ENCODE assay signal across 8 mouse cellular contexts in genomic region chr9:113932501-113932900, GRCm38 (mm10). TPM values are rescaled to one million over a fixed set of nuclear protein-coding genes. Genes with fewer than 3 reads are reported as not detected.
DNase-seq lines count a peak whose midpoint lies in the region; ATAC-seq and TF ChIP-seq lines count a peak whose summit lies in the region.

No protein-coding gene starts in this region.

- no peak for TF ChIP-seq CTCF in cerebellum, adult 2 months (IDR thresholded peaks at IDR 0.05; ENCODE audit: borderline replicate concordance, insufficient read depth, low read depth, low read length)
- no peak for TF ChIP-seq CTCF in intestine, postnatal 0 days (IDR thresholded peaks at IDR 0.05; ENCODE audit: low read depth)

- TF ChIP-seq POLR2A in cerebellum, adult 2 months (IDR thresholded peaks at IDR 0.05; ENCODE audit: borderline replicate concordance, insufficient read depth, low read length) = no peak

- peak overlapping the region; percentile 86 for H3K4me2 ChIP-seq in forebrain, embryonic 11.5 days (ENCODE audit: low read depth, low read length, severe bottlenecking)
- H3K4me2 ChIP-seq in intestine, postnatal 0 days (replicated peaks; ENCODE audit: low read depth) = peak overlapping the region; percentile 93
- H3K4me2 ChIP-seq in midbrain, embryonic 12.5 days (replicated peaks) = peak overlapping the region; percentile 87

- H3K27ac ChIP-seq in cerebellum, adult 2 months (ENCODE audit: insufficient read depth, low read length) = no peak overlapping the region
- no peak overlapping the region for H3K27ac ChIP-seq in forebrain, embryonic 11.5 days (ENCODE audit: low read depth, low read length)
- peak overlapping the region; percentile 91 for H3K27ac ChIP-seq in intestine, postnatal 0 days (ENCODE audit: low read depth, low read length)
- no peak overlapping the region for H3K27ac ChIP-seq in midbrain, embryonic 12.5 days (replicated peaks)

- H3K4me1 ChIP-seq in cerebellum, adult 2 months (ENCODE audit: control insufficient read depth, insufficient read depth, low read length) = no peaks in the 10 kb centered on the region; the same call in 1 of the 2 replicates
- peaks cover 6% of the 10 kb centered on the region; the same call in 1 of the 2 replicates for H3K4me1 ChIP-seq in forebrain, embryonic 11.5 days (replicated peaks; ENCODE audit: control insufficient read depth, insufficient read depth, low read length)
- peaks cover 6% of the 10 kb centered on the region for H3K4me1 ChIP-seq in intestine, postnatal 0 days (replicated peaks; ENCODE audit: control insufficient read depth, insufficient read depth, low read length)
- H3K4me1 ChIP-seq in midbrain, embryonic 12.5 days = peaks cover 30% of the 10 kb centered on the region

- intact Hi-C loops in left cerebral cortex, postnatal 36 days (cut with DNase I) = no loop called here

- H3K9ac ChIP-seq in forebrain, embryonic 11.5 days (ENCODE audit: low read length) = peak overlapping the region; percentile 87
- H3K9ac ChIP-seq in intestine, postnatal 0 days (ENCODE audit: low read depth, low read length) = peak overlapping the region; percentile 94
- peak overlapping the region; percentile 96 for H3K9ac ChIP-seq in midbrain, embryonic 12.5 days (replicated peaks)

- no peak for ATAC-seq in forebrain, embryonic 11.5 days (replicated peaks; ENCODE audit: low FRiP score)
- ATAC-seq in intestine, postnatal 0 days = no peak
- ATAC-seq in midbrain, embryonic 12.5 days (ENCODE audit: low FRiP score, low read depth) = no peak

- peak overlapping the region; percentile 74 for H3K4me3 ChIP-seq in cerebellum, adult 2 months (replicated peaks; ENCODE audit: insufficient read depth, low read depth, low read length)
- peak overlapping the region; percentile 99 for H3K4me3 ChIP-seq in forebrain, embryonic 11.5 days (ENCODE audit: low read depth, low read length)
- H3K4me3 ChIP-seq in intestine, postnatal 0 days (ENCODE audit: low read depth, low read length) = peak overlapping the region; percentile 88
- H3K4me3 ChIP-seq in midbrain, embryonic 12.5 days = peak overlapping the region; percentile 98

- no peaks in the 10 kb centered on the region for H3K36me3 ChIP-seq in forebrain, embryonic 11.5 days (ENCODE audit: control insufficient read depth, insufficient read depth, low read length)
- no peaks in the 10 kb centered on the region for H3K36me3 ChIP-seq in intestine, postnatal 0 days (ENCODE audit: control insufficient read depth, insufficient read depth)
- H3K36me3 ChIP-seq in midbrain, embryonic 12.5 days = no peaks in the 10 kb centered on the region

- no peaks in the 10 kb centered on the region for H3K27me3 ChIP-seq in cerebellum, adult 2 months (ENCODE audit: control insufficient read depth, insufficient read depth, low read length)
- H3K27me3 ChIP-seq in forebrain, embryonic 11.5 days (ENCODE audit: control insufficient read depth, insufficient read depth, low read length) = no peaks in the 10 kb centered on the region
- no peaks in the 10 kb centered on the region for H3K27me3 ChIP-seq in intestine, postnatal 0 days (replicated peaks; ENCODE audit: control insufficient read depth, insufficient read depth, low read length)
- no peaks in the 10 kb centered on the region for H3K27me3 ChIP-seq in midbrain, embryonic 12.5 days

- DNase-seq in cerebellum, adult 2 months = no peak
- no peak for DNase-seq in cerebellum, adult 18-20 months
- peak; percentile 25 for DNase-seq in 416B (ENCODE audit: low read depth)
- no peak for DNase-seq in forebrain, embryonic 11.5 days (ENCODE audit: low spot score)
- DNase-seq in urinary bladder, postnatal 14 days (ENCODE audit: low spot score) = no peak
- no peak for DNase-seq in left cerebral cortex, postnatal 36 days (ENCODE audit: low spot score in 2 of 2)

- 10% methylated on average over 11 of the region's 11 CpGs for WGBS in cerebellum, adult 2 months
- 28% methylated on average over 11 of the region's 11 CpGs for WGBS in forebrain, embryonic 11.5 days
- 7% methylated on average over 11 of the region's 11 CpGs for WGBS in intestine, postnatal 0 days
- 24% methylated on average over 11 of the region's 11 CpGs for WGBS in midbrain, embryonic 12.5 days

- H3K9me3 ChIP-seq in forebrain, embryonic 11.5 days (ENCODE audit: control insufficient read depth, low read length) = no peaks in the 10 kb centered on the region
- H3K9me3 ChIP-seq in intestine, postnatal 0 days (ENCODE audit: control insufficient read depth) = no peaks in the 10 kb centered on the region
- no peaks in the 10 kb centered on the region for H3K9me3 ChIP-seq in midbrain, embryonic 12.5 days

RNA-seq across cellular contexts. Expression of gene Ubp1, which starts 1.8 kb away (rescaled TPM):
- 116 and 118 TPM in 2 replicates for polyA plus RNA-seq in cerebellum, adult 2 months (2012; rRNA removed)
- 51.7 and 52.5 TPM in 2 replicates for polyA plus RNA-seq in forebrain, embryonic 11.5 days (2014; fragmentation: Nextera tagmentation; extraction: Ambion mirVana)
- polyA plus RNA-seq in intestine, postnatal 0 days (2015; fragmentation: Nextera tagmentation; extraction: Ambion mirVana) = 14.7 and 15.6 TPM in 2 replicates
- polyA plus RNA-seq in midbrain, embryonic 12.5 days (2016; fragmentation: Nextera tagmentation; extraction: Ambion mirVana) = 47.5 and 50.7 TPM in 2 replicates
- 10 to 100 TPM; 53.9 to 82.7 TPM for total RNA-seq in left cerebral cortex, postnatal 36 days (2021)
